Mouse (Mus musculus) kidney, adult 18-20 months (tissue): ENCODE measurements at regions not wholly inside any gene's neighbourhood (a gene's known extent, or its start where the extent isn't known, plus 50 kb on each side); places are given as distances from the start of the nearest gene placed in this dataset.
A peak's percentile ranks its signal among the peaks of the same experiment; 100 is the strongest.
"Not testable (repeated sequence)": the region's sequence is repeated elsewhere in the genome, so short reads cannot be mapped to it uniquely, and the experiment has no call there.

Experiments
- DNase-seq: peaks from one replicate; pipeline ENCODE4 v3.0.0; 2021

- DNase-seq, result peak; percentile 84
These were observed 172.0 kb upstream of the Olfr1324 start for GRCm38 (mm10) chrX:50600262-50600661.

- DNase-seq, result peak; percentile 78
These were observed 171.5 kb upstream of the Olfr1324 start for GRCm38 (mm10) chrX:50599780-50600179.

GRCm38 (mm10) chrX:50597626-50598025 lies 169.3 kb upstream of the Olfr1324 start:
- not testable (repeated sequence) for DNase-seq

DNA sequence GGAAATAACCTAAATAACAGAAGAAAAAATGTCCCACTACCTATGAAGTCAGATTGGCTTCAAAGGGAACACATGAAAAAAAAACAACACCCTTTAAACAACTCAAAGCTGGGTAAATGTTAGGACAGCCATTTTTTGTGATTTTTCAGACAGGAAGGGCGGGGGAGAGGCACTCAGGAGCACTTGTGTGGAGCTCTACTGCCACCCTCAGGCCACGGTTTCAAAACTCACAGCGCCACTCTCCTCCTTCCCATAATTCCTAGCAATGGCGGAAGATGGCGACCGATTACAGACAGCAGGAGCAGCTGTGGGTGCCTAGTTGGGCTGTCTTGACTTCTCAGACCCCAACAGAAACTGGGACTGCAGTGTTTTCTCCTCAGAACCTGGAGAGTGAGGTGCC lies 168.8 kb upstream of the Olfr1324 start:
- DNase-seq, result peak; percentile 75

GRCm38 (mm10) chrX:50594976-50595375 lies 166.7 kb upstream of the Olfr1324 start:
- DNase-seq, result not testable (repeated sequence)

DNA sequence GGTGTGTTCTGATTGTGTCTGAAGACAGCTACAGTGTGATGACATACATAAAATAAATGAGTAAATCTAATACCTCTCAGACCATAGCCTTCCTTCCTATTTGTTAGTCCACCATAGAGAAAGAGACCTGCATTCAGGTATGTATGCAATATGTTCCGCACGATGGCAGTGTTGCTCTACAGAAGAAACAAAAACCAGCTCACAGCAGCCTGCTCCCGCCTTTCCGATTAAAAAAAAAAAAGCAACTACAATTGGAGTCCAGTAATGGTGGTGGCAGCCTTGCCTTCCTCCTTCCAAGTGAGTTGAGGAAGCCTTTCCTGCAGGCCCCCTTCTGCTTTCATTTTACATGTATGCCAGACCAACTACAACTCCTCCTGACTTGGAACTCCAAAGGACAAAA lies 163.2 kb upstream of the Olfr1324 start:
- DNase-seq, result peak; percentile 45

DNA sequence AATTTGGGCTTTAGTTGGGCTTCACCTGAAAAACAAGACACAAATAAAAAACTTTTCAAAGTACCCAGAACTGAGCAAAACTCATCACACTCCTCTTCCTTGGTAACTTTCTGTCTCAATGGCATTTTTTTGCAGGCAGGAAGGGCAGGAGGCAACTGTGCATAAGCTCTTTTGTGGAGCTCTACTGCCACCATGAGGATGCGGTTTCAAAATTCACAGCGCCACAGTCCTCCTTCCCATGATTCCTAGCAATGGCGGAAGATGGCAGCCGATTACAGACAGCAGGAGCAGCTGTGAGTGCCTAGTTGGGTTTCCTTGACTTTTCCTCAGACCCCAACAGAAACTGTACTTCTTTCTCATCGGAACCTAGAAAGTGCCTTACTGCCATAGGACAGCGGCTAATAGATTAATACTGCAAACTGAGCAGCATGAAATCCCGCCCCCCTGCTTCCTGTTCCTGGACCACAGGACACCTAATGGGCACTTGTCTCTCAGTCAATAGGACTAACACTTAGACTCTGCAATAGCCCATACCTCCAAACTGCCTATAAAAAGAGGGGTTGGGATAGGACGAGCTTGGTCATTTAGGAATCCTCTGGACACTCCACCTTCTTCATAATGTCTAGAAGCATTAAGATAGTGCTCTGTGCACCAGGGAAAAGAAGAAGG lies 162.5 kb upstream of the Olfr1324 start:
- peak; percentile 75 for DNase-seq

GRCm38 (mm10) chrX:50588892-50589291 lies 160.6 kb upstream of the Olfr1324 start:
- DNase-seq, result no peak

GRCm38 (mm10) chrX:50583741-50584580 lies 155.7 kb upstream of the Olfr1324 start:
- peak; percentile 73 for DNase-seq

DNA sequence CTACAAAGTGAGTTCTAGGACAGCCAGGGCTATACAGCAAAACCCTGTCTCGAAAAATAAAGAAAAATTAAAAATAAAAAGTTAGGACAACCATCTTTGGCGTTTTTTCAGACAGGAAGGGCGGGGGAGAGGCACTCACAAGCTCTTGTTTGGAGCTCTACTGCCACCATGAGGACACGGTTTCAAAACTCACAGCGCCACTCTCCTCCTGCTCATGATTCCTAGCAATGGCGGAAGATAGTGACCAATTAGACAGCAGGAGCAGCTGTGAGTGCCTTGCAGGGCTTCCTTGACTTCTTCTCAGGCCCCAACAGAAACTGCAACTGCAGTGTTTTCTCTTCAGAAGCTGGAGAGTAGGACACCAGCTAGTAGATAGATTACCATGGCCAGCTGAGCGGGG lies 151.9 kb upstream of the Olfr1324 start:
- peak; percentile 76 for DNase-seq

DNA sequence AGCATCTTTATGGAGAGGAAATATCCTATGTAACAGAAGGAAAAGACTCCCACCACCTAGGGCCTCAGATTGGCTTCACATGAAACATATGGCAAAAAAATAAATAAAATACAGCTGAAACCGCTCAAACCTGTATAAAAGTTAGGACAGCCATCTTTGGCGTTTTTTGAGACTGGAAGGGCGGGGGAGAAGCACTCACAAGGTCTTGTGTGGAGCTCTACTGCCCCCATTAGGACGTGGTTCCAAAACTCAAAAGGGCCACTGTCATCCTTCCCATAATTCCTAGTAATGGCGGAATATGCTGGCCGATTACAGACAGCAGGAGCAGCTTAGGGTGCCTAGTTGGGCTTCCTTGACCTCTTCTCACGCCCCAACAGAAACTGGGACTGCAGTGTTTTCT lies 148.5 kb upstream of the Olfr1324 start:
- peak; percentile 88 for DNase-seq

DNA sequence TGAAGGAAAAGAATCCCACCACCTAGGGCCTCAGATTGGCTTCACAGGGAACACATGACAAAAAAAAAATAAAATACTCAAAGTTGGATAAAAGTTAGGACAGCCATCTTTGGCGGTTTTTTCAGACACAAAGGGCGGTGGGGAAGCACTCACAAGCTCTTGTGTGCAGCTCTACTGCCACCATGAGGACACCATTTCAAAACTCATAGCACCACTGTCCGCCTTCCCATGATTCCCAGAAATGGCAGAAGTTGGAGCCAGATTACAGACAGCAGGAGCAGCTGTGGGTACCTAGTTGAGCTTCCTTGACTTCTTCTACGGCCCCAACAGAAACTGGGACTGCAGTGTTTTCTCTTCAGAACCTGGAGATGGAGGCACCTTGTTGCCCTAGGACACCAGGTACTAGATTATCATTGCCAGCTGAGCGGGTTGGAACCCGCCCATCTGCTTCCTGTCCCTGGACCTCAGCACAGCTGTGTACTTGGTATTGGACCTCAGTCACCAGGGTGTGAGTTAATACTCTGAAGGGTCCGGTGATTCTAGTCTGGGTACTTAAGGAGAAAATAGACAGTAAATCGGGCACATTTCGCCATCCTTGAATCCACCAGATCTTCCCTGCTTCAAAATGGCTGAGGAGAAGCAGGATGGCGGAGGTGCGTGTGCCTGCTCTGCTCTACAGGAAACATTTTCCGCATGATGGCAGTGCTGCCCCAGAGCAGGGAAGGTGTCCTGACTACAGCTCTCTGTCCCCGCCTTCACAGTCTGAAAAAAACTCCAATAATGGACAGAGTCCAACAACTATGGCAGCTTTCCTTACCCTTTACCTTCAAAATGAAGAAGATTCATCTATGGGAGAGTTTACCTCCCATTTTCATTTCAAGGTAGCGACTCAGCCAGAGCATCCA lies 144.1 kb upstream of the Olfr1324 start:
- DNase-seq, result peak; percentile 89

- peak; percentile 75 for DNase-seq
These were observed 140.8 kb upstream of the Olfr1324 start for GRCm38 (mm10) chrX:50569087-50569486.

DNA sequence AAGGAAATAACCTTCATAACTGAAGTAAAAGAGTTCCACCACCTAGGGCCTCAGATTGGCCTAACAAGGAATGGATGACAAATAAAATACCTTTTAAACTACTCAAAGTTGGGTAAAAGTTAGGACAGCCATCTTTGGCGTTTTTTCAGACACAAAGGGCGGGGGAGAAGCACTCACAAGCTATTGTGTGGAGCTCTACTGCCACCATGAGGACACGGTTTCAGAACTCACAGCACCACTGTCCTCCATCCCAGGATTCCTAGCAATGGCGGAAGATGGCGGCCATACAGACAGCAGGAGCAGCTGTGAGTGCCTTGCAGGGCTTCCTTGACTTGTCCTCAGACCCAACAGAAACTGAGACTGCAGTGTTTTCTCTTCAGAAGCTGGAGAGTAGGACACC lies 138.0 kb upstream of the Olfr1324 start:
- peak; percentile 90 for DNase-seq

DNA sequence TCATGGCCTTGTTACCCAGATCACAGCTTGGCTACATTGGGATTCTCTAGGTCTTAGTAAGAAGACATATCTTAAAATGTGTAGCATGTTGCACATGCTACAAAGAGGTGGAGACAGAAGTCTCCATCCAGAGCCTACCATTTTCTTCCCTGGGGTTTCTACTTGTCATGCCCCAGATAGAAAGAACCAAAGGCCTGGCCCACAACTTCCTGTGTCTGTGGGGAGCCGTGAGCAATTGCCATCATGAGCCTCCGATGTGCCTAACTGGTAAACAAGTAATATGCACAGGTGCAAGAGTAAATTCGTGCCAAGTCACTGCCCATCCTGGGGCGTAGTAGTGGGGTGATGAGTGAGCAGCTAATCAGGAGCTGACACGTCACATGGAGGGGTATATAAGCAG lies 136.7 kb upstream of the Olfr1324 start:
- DNase-seq, result not testable (repeated sequence)

- peak; percentile 68 for DNase-seq
These were observed 132.6 kb upstream of the Olfr1324 start for GRCm38 (mm10) chrX:50560915-50561314.

DNA sequence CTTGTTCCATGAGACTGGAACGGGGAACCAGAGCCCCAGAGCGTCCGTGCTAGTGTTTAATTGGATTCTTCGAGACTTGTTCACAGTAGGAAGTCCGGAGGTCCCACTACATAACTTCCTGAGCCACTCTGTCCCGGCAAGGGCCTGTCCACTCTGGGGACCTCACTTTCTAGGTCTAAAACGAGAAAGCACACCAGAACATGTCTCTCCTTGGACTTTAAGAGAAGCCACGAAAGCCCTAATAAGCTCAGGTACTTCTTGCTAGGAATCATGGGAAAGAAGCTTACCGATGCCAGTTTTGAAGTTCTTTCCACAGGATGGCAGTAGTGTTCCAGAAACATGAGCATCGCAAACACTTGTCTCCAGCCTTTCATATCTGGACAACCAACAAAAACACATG lies 122.0 kb upstream of the Olfr1324 start:
- peak; percentile 73 for DNase-seq

- DNase-seq, result peak; percentile 77
These were observed 121.4 kb upstream of the Olfr1324 start for GRCm38 (mm10) chrX:50549713-50550112.

DNA sequence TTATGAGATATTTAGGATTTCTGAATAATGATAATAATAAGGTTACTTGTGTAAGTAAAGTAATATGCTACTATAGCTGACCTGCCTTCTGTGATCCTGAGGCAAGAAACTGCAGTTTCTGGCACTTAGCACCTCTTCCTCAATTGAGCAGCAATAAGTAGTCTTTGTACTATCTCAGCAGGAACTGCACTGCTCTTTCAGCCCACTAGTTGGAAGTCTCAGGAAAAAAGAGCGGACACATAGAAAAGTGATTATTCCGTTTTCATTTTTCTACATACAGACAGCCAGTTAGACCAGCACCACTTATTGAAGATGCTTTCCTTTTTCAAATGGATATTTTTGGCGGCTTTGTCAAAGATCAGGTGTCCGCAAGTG lies 109.5 kb upstream of the Olfr1324 start:
- not testable (repeated sequence) for DNase-seq

DNA sequence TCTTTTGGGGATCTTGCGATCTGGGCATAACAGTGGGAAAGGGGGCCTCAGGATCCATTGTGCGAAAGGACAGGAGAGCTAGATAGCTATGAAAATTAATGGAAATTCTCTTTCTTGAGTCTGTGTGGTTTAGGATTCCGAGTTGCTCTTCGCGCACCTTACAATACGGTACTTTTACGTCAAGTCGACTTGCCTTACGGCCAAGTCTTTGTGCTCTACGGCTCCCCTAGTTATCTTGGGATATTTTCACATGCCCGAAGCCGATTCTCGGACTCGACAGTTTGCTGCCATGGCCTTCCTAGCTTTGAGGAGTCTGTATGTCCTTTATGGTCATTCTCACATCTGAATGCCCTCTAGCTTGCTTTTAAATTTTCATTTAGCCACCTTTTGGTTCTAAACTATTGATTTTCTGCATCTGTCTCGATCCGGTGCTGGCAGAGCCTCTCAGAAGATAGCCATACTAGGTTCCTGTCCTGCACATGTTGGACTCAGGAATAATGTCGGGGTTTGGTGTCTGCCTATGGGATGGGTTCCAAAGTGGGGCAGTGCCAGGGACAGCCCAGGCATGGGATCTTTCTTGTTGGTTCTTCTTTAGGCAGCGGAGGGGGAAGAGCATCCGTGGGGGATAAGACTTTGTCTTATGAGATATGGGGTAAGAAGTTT lies 109.0 kb upstream of the Olfr1324 start:
- peak; percentile 25 for DNase-seq

GRCm38 (mm10) chrX:50504047-50504446 lies 75.7 kb upstream of the Olfr1324 start:
- no peak for DNase-seq

- DNase-seq, result no peak
These were observed 72.9 kb upstream of the Olfr1324 start for GRCm38 (mm10) chrX:50501181-50501580.
